Mouse (Mus musculus) stomach, postnatal 0 days (tissue): Measurements from ENCODE around the gene Atp6v0e2.

ENCODE experiments used
- CTCF ChIP-seq: IDR thresholded peaks from 2 replicates; pipeline ENCODE4 v1.5.1; 2016; ENCODE audit warnings: antibody characterized with exemption, low read depth, mild to moderate bottlenecking, moderate library complexity
- EP300 ChIP-seq: optimal IDR thresholded peaks from 2 replicates; pipeline ENCODE3; 2016; ENCODE audit warnings: antibody characterized with exemption

GRCm38 (mm10) chr6:48527901-48528300, 9.5 kb upstream of the Atp6v0e2 start:
- no peak for TF ChIP-seq CTCF
- TF ChIP-seq EP300 = no peak
